Mouse (Mus musculus) embryo, embryonic 9.5 days (tissue): ENCODE measurements around the gene Smap2.

Source experiments
- DNase-seq: peaks from one replicate; pipeline ENCODE4 v3.0.0-alpha.2; 2017; ENCODE audit errors: extremely low spot score

Gene Smap2

GRCm38 (mm10) chr4:120975428-120975734, 41.7 kb downstream of the Smap2 start:
- no peak for DNase-seq

GRCm38 (mm10) chr4:120974711-120975427, 42.2 kb downstream of the Smap2 start:
- DNase-seq, result no peak

- no peak for DNase-seq
These were observed 45.2 kb downstream of the Smap2 start for GRCm38 (mm10) chr4:120971842-120972241.

- DNase-seq, result no peak
These were observed 47.5 kb downstream of the Smap2 start for GRCm38 (mm10) chr4:120969382-120970146.

GRCm38 (mm10) chr4:120968486-120968885, 48.6 kb downstream of the Smap2 start:
- DNase-seq, result no peak

- DNase-seq, result no peak
These were observed 61.5 kb downstream of the Smap2 start for GRCm38 (mm10) chr4:120955586-120955985.

- no peak for DNase-seq
These were observed 63.4 kb downstream of the Smap2 start for GRCm38 (mm10) chr4:120953667-120954066.

- no peak for DNase-seq
These were observed 64.0 kb downstream of the Smap2 start for GRCm38 (mm10) chr4:120953038-120953437.

- no peak for DNase-seq
These were observed 64.9 kb downstream of the Smap2 start for GRCm38 (mm10) chr4:120952163-120952562.

GRCm38 (mm10) chr4:120951428-120951973, 65.5 kb downstream of the Smap2 start, which contains the start of gene Zfp69:
TSS of gene Zfp69 (minus strand) at chr4:120951699.
- peak; percentile 94 for DNase-seq

- no peak for DNase-seq
These were observed 66.2 kb downstream of the Smap2 start for GRCm38 (mm10) chr4:120950763-120951427.

GRCm38 (mm10) chr4:120948938-120949337, 68.1 kb downstream of the Smap2 start:
- no peak for DNase-seq

GRCm38 (mm10) chr4:120935006-120935405, 82.0 kb downstream of the Smap2 start:
- no peak for DNase-seq

- no peak for DNase-seq
These were observed 86.3 kb downstream of the Smap2 start for GRCm38 (mm10) chr4:120930736-120931135.

GRCm38 (mm10) chr4:120928686-120929085, 88.4 kb downstream of the Smap2 start:
- no peak for DNase-seq

- DNase-seq, result peak; percentile 22
These were observed 91.7 kb downstream of the Smap2 start for GRCm38 (mm10) chr4:120925386-120925785.

GRCm38 (mm10) chr4:120924554-120925299, 92.3 kb downstream of the Smap2 start, which contains the start of gene Exo5:
TSS of gene Exo5 (minus strand) at chr4:120925017.
- peak; percentile 96 for DNase-seq

- no peak for DNase-seq
These were observed 95.6 kb downstream of the Smap2 start for GRCm38 (mm10) chr4:120921461-120921860.
